Mouse (Mus musculus) embryonic fibroblast, embryonic 13.5 days (primary cell): Measurements from ENCODE around the gene Hcn3.

Experiments used
- CTCF ChIP-seq: IDR thresholded peaks from 2 replicates; pipeline ENCODE4 v1.5.1; 2011; ENCODE audit warnings: mild to moderate bottlenecking, control low read depth, low read length, moderate library complexity, borderline replicate concordance; ENCODE audit not compliant: insufficient read depth
- POLR2A ChIP-seq: IDR thresholded peaks from 2 replicates; pipeline ENCODE4 v1.6.1; 2011; ENCODE audit warnings: low read depth, mild to moderate bottlenecking, control low read depth, low read length, moderate library complexity

- TF ChIP-seq POLR2A, result no peak
- no peak for TF ChIP-seq CTCF
These were observed 3.7 kb upstream of the Hcn3 start for GRCm38 (mm10) chr3:89163643-89164245.
